Mouse (Mus musculus) right cerebral cortex, adult 18-20 months (tissue): ENCODE measurements around the gene Mthfd2l.

Experiments
- DNase-seq: peaks from one replicate; pipeline ENCODE4 v3.0.0; 2022; ENCODE audit warnings: mixed read lengths

Gene Mthfd2l

DNA sequence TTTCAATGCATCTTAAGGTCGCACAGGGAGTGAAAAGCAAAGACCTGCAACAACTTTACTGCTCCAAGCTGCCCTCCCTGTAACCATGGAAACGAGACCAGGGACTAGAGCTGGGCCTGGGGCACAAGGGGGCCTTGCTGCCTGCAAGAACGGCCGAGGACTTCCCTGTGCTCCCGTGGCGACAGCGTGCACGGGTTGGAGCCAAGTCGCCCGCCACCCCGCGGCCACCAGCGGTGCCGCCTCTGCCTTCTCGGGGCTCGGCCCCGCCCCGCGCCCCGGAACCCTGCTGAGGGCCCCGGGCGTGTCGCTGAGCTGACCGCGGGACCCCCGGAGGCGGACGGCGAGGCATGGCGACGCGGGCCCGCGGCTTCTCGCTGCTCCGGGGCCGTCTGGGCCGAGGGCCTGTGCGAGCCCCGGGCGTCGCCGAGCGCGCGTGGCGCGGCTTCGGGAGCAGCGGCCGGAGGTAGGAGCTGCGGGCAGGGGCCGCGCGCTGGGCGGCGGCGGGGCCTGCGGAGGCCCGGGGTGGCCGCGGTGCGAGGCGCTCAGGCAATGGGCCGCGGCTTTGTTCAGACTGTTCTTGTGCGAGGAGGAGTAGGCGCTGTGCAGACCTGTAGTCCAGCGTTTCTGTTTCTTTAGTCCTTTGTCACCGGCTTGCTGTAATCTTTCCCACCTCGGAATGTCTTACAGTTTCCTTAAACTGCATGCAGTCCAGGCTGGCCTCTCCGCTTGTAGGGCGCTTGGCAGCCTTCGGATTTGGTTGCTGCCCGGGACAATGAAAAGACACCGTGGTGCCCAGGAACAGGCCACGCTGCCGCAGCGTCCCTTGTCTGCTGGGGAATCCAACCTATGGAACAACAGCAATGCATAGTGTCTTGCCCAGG lies at the start of gene Mthfd2l:
Gene Mthfd2l (plus strand): TSS at position 147 of the 881 bp plus-strand sequence.
- DNase-seq, result peak; percentile 76

GRCm38 (mm10) chr5:90881682-90882081 lies 49.2 kb upstream of the Mthfd2l start:
- DNase-seq, result peak; percentile 3

GRCm38 (mm10) chr5:90882146-90882545 lies 48.8 kb upstream of the Mthfd2l start:
- DNase-seq, result no peak

DNA sequence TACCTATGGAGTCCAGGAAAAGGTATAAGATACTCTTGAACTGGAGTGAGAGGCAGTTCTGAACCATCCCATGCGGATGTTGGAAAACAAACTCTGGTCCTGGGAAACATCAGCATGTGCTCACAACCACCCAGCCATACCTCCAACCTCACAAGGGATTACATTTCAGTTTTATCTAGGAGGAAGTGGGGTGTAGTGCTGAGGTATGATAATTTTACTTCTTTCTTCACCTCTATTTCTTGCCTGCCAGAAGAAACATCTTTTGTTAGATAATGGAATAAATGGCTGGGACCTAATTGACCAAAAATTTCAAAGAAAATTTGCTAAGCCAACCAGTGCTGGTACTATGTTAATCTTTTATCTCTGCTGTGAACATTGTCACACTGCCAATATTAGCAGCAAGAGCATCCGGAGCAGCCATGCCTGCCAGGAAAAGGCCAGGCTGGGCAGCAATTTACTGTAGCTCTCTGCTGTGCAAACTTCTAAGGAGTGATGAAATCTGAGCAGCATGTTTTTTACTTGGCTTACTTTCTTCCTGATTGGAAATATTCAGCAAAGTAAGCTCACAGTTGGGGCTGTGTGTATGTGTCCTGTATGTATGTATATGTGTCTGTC lies 46.2 kb upstream of the Mthfd2l start:
- no peak for DNase-seq

DNA sequence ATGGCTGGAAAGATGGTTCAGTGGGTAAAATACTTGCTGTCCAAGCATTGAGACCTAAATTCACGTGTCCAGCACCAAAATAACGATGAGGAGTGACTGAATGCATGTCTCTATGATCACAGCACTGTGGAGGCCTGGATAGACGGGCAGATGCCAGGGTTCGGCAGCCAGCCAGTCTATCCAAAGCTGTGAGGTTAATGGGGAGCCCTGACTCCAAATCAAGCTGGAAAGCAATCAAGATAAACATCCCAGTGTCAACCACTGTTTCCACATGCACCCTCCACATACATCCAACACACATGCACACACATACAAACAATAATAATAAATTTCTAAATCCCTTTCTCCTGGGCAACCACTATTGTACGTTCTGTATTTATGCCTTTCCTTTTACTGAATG lies 42.3 kb upstream of the Mthfd2l start:
- DNase-seq, result no peak

DNA sequence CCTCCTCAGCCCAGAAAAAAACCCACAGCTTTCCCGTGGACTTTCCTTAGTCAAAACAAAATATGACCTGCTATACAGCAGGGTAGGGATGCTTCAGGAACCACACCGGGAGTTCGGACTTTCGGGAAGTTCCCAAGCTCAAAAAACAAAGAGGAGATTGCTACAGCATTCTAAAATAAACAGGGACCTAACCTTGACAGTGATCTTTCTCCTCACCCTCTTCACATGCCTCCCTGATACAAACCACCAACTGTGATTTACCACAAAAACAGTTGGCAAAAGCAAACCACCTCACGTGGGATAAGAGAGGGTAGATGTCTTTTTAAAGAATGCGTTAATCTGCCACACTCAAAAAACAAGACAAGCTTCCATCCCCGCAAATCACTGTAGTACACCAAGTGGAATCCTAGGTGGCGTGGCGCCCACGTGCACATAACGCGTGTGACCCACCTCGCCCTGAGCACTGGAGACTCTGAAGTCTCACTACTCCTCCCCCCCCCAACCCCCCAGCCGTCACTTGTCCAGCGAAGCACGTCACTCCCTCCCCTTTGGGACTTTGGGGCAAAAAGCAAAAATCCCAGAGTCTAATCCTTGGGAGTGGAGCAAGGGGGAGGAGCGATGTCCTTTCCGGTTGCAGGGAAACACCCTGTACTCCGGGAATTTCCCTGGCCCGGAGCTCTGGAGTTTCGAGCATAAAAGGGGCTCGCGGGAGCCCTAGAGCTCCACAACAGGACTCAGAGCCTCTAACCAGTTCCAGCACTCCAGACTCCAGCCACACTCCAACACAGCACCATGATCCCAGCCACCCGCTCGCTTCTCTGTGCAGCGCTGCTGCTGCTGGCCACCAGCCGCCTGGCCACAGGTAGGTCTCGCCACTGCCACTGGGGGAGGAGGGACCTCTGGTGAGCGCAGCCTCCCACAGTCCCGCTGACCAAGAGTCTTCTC lies 40.1 kb upstream of the Mthfd2l start, which contains the start of gene Cxcl1:
Gene Cxcl1 (plus strand): TSS at position 723 of the 945 bp plus-strand sequence.
- peak; percentile 2 for DNase-seq

DNA sequence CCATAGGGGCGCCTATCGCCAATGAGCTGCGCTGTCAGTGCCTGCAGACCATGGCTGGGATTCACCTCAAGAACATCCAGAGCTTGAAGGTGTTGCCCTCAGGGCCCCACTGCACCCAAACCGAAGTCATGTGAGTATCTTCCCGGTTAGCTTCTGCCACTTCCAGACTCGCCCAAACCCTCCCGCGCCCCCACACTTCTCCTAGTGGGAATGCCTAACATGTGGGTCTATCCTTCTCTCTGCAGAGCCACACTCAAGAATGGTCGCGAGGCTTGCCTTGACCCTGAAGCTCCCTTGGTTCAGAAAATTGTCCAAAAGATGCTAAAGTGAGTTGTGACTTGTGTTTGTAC lies 39.5 kb upstream of the Mthfd2l start:
- no peak for DNase-seq

- DNase-seq, result no peak
Measured at GRCm38 (mm10) chr5:90894231-90894630, 36.7 kb upstream of the Mthfd2l start.

GRCm38 (mm10) chr5:90897429-90897828 lies 33.5 kb upstream of the Mthfd2l start:
- DNase-seq, result no peak

DNA sequence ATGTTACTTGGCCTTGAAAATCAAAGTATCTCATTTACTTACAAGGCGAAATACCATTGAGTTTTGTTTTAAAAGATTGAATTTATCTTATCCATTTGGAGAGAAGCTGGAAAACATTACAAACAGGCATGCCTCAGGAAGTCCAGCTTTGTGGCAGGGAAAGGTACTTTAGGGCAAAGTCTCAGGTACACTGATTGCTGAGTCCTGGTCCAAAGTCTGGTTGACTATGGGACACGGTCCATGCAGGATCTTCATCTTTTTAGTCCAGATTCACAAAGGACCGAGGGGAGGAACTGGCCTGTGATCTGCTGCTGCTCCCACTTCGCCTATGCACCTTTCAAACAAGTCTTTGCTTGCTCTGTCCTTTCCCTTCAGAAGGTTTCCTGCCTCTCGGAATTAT lies 31.6 kb upstream of the Mthfd2l start:
- no peak for DNase-seq

- peak; percentile 4 for DNase-seq
Measured at GRCm38 (mm10) chr5:90900147-90900546, 30.8 kb upstream of the Mthfd2l start.

DNA sequence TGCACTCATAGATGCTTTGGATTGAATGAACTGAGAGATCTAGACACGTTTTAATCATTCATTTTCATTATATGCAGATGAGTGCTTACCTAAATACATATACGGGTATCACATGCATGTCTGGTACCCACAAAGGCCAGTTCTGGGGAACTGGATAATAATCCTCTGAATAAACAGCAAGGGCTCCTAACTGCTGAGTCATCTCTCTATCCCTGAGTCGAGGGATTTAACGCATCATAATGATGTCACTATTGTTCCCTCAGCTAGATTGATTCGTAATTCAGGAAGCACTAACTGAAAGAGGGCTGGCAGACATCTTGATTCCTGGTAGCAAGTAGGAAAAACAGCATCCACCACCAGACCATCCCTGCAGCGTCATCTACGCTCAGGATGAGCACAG lies 30.2 kb upstream of the Mthfd2l start:
- DNase-seq, result no peak

- no peak for DNase-seq
Measured at GRCm38 (mm10) chr5:90902380-90903260, 28.3 kb upstream of the Mthfd2l start.

DNA sequence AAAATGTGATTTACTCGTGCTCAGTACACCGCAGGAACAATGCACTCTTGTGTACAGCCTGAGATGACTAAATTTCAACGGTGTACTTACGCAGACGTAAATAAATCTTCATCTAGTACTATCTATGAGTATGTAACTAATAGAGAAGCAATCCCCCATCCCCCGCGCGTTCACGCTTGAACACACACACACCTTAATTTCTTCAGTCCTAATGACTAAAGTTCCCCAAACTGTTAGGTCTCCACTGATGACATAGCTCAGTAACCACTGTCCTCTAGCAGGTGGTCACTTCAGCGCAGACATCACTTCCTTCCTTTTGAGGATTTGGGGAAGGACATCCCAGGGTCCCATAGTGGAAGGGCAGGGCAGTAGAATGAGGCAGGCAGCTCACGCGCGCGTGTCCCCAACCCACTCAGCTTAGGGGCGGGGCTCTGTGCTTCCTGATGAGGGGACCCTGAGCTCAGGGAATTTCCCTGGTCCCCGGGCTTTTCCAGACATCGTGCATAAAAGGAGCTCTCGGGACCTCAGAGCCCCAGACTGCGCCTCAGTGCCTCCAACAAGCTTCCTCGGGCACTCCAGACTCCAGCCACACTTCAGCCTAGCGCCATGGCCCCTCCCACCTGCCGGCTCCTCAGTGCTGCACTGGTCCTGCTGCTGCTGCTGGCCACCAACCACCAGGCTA lies 27.4 kb upstream of the Mthfd2l start, which contains the start of gene Cxcl2:
Gene Cxcl2 (plus strand): TSS at position 533 of the 682 bp plus-strand sequence.
- DNase-seq, result no peak

- peak; percentile 37 for DNase-seq
Measured at GRCm38 (mm10) chr5:90908983-90909382, 21.9 kb upstream of the Mthfd2l start.

DNA sequence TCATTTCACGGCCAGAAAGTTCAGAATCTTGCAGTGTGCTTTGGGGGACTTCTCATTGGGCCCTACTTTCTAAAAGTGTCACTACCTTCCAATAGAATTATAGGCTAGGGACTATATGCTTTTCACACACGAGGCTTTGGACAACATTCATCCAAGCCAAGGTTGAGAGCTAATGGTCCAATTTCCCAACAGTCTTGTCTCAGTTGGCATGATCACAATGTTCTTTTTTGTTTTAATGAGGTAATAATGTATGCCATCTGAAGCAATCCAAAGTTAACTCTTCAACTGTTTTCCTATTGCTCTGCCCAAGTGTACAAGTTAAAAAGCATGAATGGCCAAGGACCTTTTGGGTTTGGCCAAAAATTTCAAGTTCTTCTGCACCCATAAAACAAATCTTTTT lies 11.4 kb upstream of the Mthfd2l start:
- DNase-seq, result no peak

GRCm38 (mm10) chr5:90922958-90923357 lies 8.0 kb upstream of the Mthfd2l start:
- DNase-seq, result no peak

GRCm38 (mm10) chr5:90930546-90930945 lies 371 bp upstream of the Mthfd2l start:
- DNase-seq, result no peak

- no peak for DNase-seq
Measured at GRCm38 (mm10) chr5:90931911-90932310, 994 bp downstream of the Mthfd2l start.

- no peak for DNase-seq
Measured at GRCm38 (mm10) chr5:90936706-90937105, 5.8 kb downstream of the Mthfd2l start.

DNA sequence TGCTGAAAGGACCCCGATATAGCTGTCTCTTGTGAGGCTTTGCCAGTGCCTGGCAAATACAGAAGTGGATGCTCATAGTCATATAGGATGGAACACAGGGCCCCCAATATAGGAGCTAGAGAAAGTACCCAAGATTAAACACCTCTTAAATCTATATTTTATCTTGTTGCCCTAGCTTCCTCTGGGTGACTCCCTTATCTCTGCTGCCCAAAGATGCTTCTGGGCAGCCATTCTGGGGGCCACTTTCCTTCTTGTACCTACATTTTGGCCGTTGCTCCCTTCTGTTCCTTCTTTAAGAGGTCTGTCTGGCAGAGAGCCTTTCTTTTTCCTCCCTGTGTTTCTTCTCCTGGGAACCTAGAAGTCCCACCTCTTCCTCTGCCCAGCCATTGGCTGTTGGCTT lies 14.5 kb downstream of the Mthfd2l start:
- no peak for DNase-seq
